Comparison of ENCODE assay signal across 8 mouse cellular contexts in the genomic region with DNA sequence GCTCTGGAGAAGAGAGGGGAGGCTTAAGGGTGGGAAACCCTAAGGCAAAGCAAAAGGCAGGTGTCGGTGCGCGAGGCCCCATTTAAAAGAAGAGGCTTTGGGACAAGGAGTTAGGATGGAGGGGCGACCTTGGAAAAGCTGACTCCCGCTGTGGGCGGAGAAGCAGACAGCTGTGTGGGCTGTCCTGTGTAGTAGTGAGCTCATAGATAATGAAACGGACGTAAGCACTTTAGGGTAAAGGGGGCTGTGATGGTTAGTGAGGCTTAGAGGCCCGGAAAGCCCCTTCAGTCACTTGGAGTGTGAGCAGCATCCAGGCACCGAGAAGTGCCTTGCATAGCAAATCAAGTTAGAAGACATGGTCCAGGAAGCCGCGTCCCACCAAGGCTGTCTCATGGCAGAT. TPM values are rescaled to one million over a fixed set of nuclear protein-coding genes. Genes with fewer than 3 reads are reported as not detected.
DNase-seq lines count a peak whose midpoint lies in the region; ATAC-seq and TF ChIP-seq lines count a peak whose summit lies in the region.

A gene (minus strand): TSS at position 167 of the 400 bp plus-strand sequence.

- no peak for DNase-seq in lung, adult 2 months
- DNase-seq in lung, postnatal 25 days (ENCODE audit: low spot score), result no peak
- peak in 1 of 2 experiments; percentile 54 for DNase-seq in adrenal gland, postnatal 36 days
- no peak for DNase-seq in gastrocnemius, postnatal 36 days
- DNase-seq in cerebellum, postnatal 25 days, result no peak
- no peak for DNase-seq in urinary bladder, postnatal 10 days (ENCODE audit: low spot score)

- peak within 1 kb of the TSS; percentile 85 for H3K27ac ChIP-seq in intestine, postnatal 0 days (ENCODE audit: low read depth, low read length)
- peak within 1 kb of the TSS; percentile 73 for H3K27ac ChIP-seq in midbrain, embryonic 12.5 days (replicated peaks)

- intact Hi-C loops in gastrocnemius, postnatal 36 days (cut with DNase I), result no loop called here

- no peak for TF ChIP-seq CTCF in lung, adult 2 months (IDR thresholded peaks at IDR 0.05; ENCODE audit: insufficient read depth, low read length)
- no peak for TF ChIP-seq CTCF in intestine, postnatal 0 days (IDR thresholded peaks at IDR 0.05; ENCODE audit: low read depth)

- H3K36me3 ChIP-seq in intestine, postnatal 0 days (ENCODE audit: control insufficient read depth, insufficient read depth), result peaks cover 7% of the 10 kb centered on the region; the same call in 1 of the 2 replicates
- H3K36me3 ChIP-seq in midbrain, embryonic 12.5 days, result peaks cover 4% of the 10 kb centered on the region; the same call in 1 of the 2 replicates

- H3K4me3 ChIP-seq in lung, adult 2 months (replicated peaks; ENCODE audit: extremely low read depth, low read depth, low read length), result peak within 1 kb of the TSS; percentile 99
- peak within 1 kb of the TSS; percentile 70 for H3K4me3 ChIP-seq in intestine, postnatal 0 days (ENCODE audit: low read depth, low read length)
- peak within 1 kb of the TSS; percentile 54 for H3K4me3 ChIP-seq in midbrain, embryonic 12.5 days

- H3K4me2 ChIP-seq in intestine, postnatal 0 days (replicated peaks; ENCODE audit: low read depth), result peak within 1 kb of the TSS; percentile 88
- peak within 1 kb of the TSS; percentile 85 for H3K4me2 ChIP-seq in midbrain, embryonic 12.5 days (replicated peaks)

- H3K9ac ChIP-seq in intestine, postnatal 0 days (ENCODE audit: low read depth, low read length), result peak within 1 kb of the TSS; percentile 62
- H3K9ac ChIP-seq in midbrain, embryonic 12.5 days (replicated peaks), result peak within 1 kb of the TSS; percentile 68

- no peaks in the 10 kb centered on the region for H3K9me3 ChIP-seq in intestine, postnatal 0 days (ENCODE audit: control insufficient read depth)
- H3K9me3 ChIP-seq in midbrain, embryonic 12.5 days, result no peaks in the 10 kb centered on the region

- WGBS in lung, adult 2 months, result 8% methylated on average over 12 of the region's 12 CpGs
- WGBS in intestine, postnatal 0 days, result 6% methylated on average over 12 of the region's 12 CpGs
- WGBS in midbrain, embryonic 12.5 days, result 10% methylated on average over 12 of the region's 12 CpGs

- no peak for TF ChIP-seq POLR2A in lung, adult 2 months (IDR thresholded peaks at IDR 0.05; ENCODE audit: borderline replicate concordance, extremely low read depth, low read depth, low read length)

- ATAC-seq in intestine, postnatal 0 days, result no peak
- no peak; the same call in 1 of the 2 replicates for ATAC-seq in midbrain, embryonic 12.5 days (ENCODE audit: low FRiP score, low read depth)

- no peaks in the 10 kb centered on the region for H3K27me3 ChIP-seq in intestine, postnatal 0 days (replicated peaks; ENCODE audit: control insufficient read depth, insufficient read depth, low read length)
- H3K27me3 ChIP-seq in midbrain, embryonic 12.5 days, result no peaks in the 10 kb centered on the region; the same call in 1 of the 2 replicates

- peaks cover 18% of the 10 kb centered on the region for H3K4me1 ChIP-seq in lung, adult 2 months (ENCODE audit: control insufficient read depth, insufficient read depth, low read length)
- no peaks in the 10 kb centered on the region; the same call in 1 of the 2 replicates for H3K4me1 ChIP-seq in intestine, postnatal 0 days (replicated peaks; ENCODE audit: control insufficient read depth, insufficient read depth, low read length)
- peaks cover 16% of the 10 kb centered on the region for H3K4me1 ChIP-seq in midbrain, embryonic 12.5 days

RNA-seq across cellular contexts. Expression of the gene that starts here (rescaled TPM):
- polyA plus RNA-seq in lung, adult 2 months (2012; rRNA removed), result 18.8 and 26.4 TPM in 2 replicates
- 10 to 100 TPM; 26.7 to 29.4 TPM for total RNA-seq in adrenal gland, postnatal 36 days (2021)
- total RNA-seq in gastrocnemius, postnatal 36 days (2021), result 10 to 100 TPM; 10.6 to 12.9 TPM
- polyA plus RNA-seq in intestine, postnatal 0 days (2015; fragmentation: Nextera tagmentation; extraction: Ambion mirVana), result 35.0 and 35.7 TPM in 2 replicates
- polyA plus RNA-seq in midbrain, embryonic 12.5 days (2016; fragmentation: Nextera tagmentation; extraction: Ambion mirVana), result 18.5 and 19.2 TPM in 2 replicates
